Mouse (Mus musculus): Measurements from ENCODE around the gene Pxylp1.

The Pxylp1 gene

DNA sequence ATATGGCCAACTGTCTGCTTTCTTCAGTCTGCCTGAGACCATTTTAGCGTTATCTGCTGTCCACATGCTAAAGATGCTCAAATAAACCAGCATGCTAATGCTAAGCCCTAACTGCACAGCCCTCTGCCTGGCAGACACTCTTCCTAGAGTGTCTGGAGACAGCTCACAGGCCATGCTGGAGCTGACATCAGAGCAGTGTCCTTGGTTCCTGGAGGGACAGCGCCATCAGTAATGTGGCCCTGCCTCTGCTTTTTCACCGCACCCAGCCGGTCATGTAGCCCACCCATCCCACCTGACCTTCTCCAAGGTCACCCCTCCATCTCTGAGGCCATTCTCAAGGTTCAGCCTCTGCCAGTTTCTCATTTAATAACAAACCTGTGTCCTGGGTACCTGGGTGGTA lies 60.0 kb downstream of the Pxylp1 start:
- H3K36me3 ChIP-seq (ENCODE audit: control insufficient read depth, insufficient read depth, low read length, poor library complexity, severe bottlenecking): no peaks in the 10 kb centered on the region
- no peaks in the 10 kb centered on the region for H3K27me3 ChIP-seq (ENCODE audit: control insufficient read depth, insufficient read depth, low read length, poor library complexity, severe bottlenecking)
- no peak for DNase-seq (ENCODE audit: low read depth, low spot score)

DNA sequence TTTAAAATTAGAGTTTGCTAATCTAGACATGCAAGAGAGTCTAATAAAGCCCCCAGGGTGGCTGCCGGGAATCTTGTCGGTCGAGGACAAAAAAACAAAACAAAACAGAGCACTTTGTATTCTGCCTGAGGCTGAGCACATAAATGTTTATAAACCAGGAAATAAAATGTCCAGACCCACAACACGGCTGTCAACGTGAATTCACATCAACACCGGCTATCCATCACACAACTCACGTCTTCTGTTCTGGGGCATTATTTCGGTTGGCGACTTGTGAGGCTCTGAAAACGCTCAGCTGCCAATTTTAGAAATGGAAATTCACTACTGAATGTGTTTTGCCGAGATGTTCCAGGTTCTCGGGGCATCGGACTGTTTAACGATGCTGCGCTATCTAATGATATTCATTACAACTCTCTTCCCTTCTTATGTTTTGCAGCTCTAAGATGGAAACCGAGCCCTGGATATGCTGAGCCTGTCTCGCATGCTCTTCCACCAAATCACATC lies 61.6 kb downstream of the Pxylp1 start:
- Histone ChIP-seq H3K27me3 (ENCODE audit: control insufficient read depth, insufficient read depth, low read length, poor library complexity, severe bottlenecking) (no peaks in the 10 kb centered on the region), H3K36me3 (ENCODE audit: control insufficient read depth, insufficient read depth, low read length, poor library complexity, severe bottlenecking) (no peaks in the 10 kb centered on the region)
- DNase-seq (ENCODE audit: low read depth, low spot score): no peak

DNA sequence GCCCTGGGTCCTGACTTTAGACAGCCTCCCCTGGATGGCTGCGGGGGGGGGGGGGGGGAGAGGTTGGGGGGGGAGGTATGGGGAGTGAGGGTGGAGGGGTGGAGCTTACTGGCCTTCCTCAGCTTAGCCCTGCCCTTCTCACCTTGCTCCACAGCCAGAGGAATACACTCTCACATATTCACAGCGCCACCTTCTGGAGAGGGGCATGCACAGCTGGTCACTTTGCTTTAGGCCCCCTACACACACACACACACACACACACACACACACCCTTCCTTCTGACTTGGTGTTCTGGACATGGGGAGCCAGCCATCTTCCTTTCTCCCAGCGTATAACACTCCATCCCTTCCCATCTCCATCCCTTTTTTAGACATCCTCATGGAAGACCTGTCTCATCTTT lies 62.8 kb downstream of the Pxylp1 start:
- DNase-seq (ENCODE audit: low read depth, low spot score): peak; percentile 10
- H3K36me3 ChIP-seq (ENCODE audit: control insufficient read depth, insufficient read depth, low read length, poor library complexity, severe bottlenecking): no peaks in the 10 kb centered on the region
- H3K27me3 ChIP-seq (ENCODE audit: control insufficient read depth, insufficient read depth, low read length, poor library complexity, severe bottlenecking): no peaks in the 10 kb centered on the region

DNA sequence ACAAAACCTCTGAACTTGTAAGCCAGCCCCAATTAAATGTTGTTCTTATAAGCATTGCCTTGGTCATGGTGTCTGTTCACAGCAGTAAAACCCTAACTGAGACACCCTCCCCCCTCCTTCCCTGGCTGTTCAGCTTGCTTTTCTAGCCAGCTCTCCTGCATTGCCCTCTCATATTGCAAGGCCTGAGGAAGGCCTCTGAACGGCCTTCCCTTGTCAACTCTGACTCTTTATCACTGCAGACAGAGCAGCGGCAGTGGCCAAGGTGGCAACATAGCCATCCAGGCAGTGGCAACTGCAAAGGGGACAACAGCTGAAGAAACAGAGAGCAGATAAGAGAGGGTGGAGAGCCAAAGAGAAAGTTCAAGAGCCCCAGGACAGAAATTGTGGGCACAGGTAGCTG lies 64.4 kb downstream of the Pxylp1 start:
- Histone ChIP-seq H3K36me3 (ENCODE audit: control insufficient read depth, insufficient read depth, low read length, poor library complexity, severe bottlenecking) (no peaks in the 10 kb centered on the region), H3K27me3 (ENCODE audit: control insufficient read depth, insufficient read depth, low read length, poor library complexity, severe bottlenecking) (no peaks in the 10 kb centered on the region)
- DNase-seq (ENCODE audit: low read depth, low spot score): no peak

DNA sequence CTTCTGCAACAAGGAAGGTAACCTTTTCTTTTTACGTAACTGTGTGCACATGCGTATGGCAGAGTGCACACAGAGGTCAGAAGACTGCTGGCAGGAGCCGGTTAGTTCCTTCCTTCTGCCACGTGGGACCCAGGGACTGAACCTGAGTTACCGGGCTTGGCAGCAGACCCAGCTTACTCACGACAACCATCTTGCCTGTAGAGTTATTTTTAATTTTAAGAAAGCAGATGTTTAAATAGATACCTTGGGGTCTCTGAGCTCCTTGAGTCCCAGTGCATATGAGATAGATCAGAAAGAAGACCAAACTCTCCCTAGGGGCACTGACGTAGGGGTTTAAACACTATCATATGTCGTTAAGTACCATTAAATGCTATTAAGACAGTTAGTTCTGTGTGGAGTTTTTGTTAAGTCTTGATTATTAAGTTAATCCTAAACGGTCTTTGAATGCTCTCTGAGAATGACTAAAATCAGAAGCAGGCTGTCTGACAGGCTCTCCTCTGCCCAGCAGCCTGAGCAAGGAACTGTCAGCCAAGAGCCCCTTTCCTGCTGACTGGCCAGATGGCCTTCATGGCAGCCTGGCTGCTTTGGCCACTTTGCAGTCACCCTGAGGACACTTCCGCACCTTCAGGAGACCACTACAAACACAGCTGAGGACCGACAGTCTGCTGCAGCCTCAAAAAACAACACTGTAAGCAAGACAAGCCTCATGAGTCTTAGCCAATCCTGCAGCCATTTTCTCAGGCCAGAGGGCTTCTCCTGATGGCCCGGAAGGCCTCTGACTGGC lies 65.3 kb downstream of the Pxylp1 start:
- Histone ChIP-seq H3K36me3 (ENCODE audit: control insufficient read depth, insufficient read depth, low read length, poor library complexity, severe bottlenecking) (no peaks in the 10 kb centered on the region), H3K27me3 (ENCODE audit: control insufficient read depth, insufficient read depth, low read length, poor library complexity, severe bottlenecking) (no peaks in the 10 kb centered on the region)
- no peak for DNase-seq (ENCODE audit: low read depth, low spot score)

DNA sequence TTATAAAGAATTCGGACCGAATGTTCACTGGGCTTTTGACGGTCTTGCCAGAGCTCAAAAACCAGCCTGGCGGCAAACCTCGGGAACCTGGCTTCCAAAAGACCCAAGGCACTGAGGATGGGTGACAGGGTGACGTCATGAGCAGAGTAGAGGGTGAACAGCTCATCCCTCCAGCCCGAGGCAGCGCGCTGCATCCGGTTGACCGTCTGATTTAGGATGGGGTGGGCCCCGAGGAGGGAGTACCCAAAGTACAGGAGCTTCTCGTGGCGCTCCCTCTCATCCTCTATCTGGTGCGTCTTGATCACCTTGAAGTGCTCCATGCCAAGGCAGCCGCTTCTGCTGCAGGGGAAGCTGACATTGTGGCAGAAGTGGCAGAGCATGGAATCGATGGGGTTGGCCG lies 67.6 kb downstream of the Pxylp1 start:
- no peaks in the 10 kb centered on the region for H3K27me3 ChIP-seq (ENCODE audit: control insufficient read depth, insufficient read depth, low read length, poor library complexity, severe bottlenecking)
- no peak for DNase-seq (ENCODE audit: low read depth, low spot score)
- no peaks in the 10 kb centered on the region for H3K36me3 ChIP-seq (ENCODE audit: control insufficient read depth, insufficient read depth, low read length, poor library complexity, severe bottlenecking)

DNA sequence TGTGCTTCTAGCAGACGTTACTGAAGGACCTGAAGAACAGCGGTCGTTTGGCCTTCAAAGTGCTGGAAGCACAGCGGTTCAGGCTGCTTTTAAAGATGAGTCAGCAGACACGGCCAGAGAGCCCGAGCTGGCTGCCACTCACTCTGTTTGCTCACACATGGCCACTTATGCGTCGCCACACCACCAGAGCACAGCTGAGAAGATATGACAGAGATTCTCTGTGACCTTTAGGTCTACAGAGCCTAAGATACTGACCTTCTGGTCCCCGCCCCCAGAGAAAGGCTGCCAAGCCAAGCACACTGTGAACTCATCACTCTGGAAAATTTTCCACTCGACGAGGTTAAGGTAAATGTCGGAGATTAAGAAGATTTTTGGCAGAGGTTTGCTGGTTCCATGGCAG lies 68.4 kb downstream of the Pxylp1 start:
- H3K36me3 ChIP-seq (ENCODE audit: control insufficient read depth, insufficient read depth, low read length, poor library complexity, severe bottlenecking): no peaks in the 10 kb centered on the region
- H3K27me3 ChIP-seq (ENCODE audit: control insufficient read depth, insufficient read depth, low read length, poor library complexity, severe bottlenecking): no peaks in the 10 kb centered on the region
- no peak for DNase-seq (ENCODE audit: low read depth, low spot score)

DNA sequence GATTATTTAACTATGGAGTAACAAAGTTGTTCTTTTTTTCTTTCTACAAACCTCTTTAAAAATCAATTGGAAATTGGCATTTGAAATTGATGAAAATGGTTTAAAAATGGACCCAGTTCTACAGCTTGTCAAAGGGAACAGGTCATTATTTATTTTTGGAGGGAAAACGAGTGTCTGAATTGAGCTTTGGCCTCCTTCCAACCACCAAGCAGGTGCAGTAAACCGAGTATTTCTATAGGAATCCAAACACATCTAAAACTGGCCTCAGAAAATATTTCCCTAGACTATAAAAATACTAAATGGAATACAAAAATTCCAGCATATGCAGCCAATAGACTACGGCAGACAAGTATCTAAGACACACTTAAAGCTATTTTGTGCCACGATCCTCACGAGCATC lies 68.9 kb downstream of the Pxylp1 start:
- Histone ChIP-seq H3K27me3 (ENCODE audit: control insufficient read depth, insufficient read depth, low read length, poor library complexity, severe bottlenecking) (no peaks in the 10 kb centered on the region), H3K36me3 (ENCODE audit: control insufficient read depth, insufficient read depth, low read length, poor library complexity, severe bottlenecking) (no peaks in the 10 kb centered on the region)
- DNase-seq (ENCODE audit: low read depth, low spot score): no peak

DNA sequence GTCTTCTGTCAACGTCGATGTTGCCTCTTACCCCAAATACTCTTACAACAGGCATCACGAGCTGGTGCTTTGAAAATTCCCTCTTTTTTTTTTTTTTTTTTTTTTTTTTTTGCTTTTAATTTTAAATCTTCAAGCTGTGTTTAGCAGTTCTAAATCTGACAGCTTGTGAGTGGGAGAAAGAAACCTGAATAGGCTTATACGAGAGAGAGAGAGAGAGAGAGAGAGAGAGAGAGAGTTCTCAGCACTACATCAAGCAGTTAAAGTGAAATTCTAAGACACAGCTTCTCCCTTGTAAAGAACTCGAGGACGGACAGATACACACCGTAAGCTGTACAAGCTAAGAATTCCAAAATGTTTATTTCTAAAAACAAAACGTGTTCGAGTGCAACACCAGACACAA lies 69.5 kb downstream of the Pxylp1 start:
- Histone ChIP-seq H3K27me3 (ENCODE audit: control insufficient read depth, insufficient read depth, low read length, poor library complexity, severe bottlenecking) (no peaks in the 10 kb centered on the region), H3K36me3 (ENCODE audit: control insufficient read depth, insufficient read depth, low read length, poor library complexity, severe bottlenecking) (no peaks in the 10 kb centered on the region)
- no peak for DNase-seq (ENCODE audit: low read depth, low spot score)

DNA sequence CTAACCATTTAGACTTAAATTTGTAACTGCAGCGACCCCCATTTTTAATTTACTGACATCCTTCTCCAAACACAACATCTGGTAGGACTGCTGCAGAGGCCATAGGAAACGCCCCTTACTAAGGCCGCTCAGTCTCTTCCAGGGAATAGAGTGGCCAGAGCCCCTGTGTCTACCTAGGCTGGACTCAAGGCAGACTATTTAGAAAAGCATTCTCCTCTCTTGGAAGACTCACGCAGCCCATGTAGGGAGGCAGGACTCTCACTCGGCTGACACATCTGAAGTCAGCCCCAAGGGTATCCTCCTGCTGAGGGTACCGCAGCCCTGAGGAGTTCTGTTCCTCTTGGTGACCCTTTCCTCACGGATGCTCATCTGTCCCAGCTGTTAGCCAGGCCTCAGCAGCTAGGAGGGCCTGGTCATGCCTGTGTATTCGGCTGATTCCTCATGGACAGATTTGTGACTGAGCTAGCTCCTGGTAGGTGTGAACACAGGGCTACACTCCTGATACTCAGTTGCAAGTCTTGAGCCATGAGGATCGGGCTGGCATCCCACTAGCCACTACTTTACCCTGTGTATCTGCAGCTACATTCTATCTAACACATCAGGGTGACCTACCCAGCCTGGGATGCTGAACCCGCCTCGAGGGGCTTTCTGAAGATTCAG lies 73.5 kb downstream of the Pxylp1 start:
- H3K36me3 ChIP-seq (ENCODE audit: control insufficient read depth, insufficient read depth, low read length, poor library complexity, severe bottlenecking): no peaks in the 10 kb centered on the region
- DNase-seq (ENCODE audit: low read depth, low spot score): no peak
- no peaks in the 10 kb centered on the region for H3K27me3 ChIP-seq (ENCODE audit: control insufficient read depth, insufficient read depth, low read length, poor library complexity, severe bottlenecking)

DNA sequence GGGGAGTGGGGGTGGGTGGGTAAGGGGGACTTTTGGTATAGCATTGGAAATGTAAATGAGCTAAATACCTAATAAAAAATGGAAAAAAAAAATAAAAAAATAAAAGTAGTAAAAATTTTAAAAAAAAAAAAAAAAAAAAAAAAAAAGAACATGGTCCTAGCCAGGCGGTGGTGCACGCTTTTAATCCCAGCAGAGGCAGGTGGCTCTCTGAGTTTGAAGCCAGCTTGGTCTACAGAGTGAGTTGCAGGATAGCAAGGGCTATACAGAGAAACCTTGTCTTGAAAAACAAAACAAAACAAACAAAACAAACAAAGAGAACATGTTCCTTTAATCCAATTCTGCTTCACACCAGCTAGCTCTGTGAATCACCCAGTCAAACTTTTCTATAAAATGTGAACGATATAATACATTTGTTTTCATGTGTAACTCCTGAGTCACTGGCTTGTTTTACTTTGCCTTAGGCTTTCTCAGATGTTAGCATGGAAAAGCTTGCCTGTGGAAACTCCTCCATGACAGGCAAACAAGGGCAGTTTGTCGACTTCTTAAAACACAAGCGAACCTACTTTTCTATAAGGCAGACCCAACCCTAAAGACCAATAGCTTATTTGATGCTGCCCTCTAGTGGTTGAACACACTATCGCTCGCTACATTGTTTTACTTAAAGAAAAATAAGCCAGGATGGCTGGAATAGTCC lies 74.2 kb downstream of the Pxylp1 start:
- peak; percentile 83 for DNase-seq (ENCODE audit: low read depth, low spot score)
- no peaks in the 10 kb centered on the region for H3K27me3 ChIP-seq (ENCODE audit: control insufficient read depth, insufficient read depth, low read length, poor library complexity, severe bottlenecking)

DNA sequence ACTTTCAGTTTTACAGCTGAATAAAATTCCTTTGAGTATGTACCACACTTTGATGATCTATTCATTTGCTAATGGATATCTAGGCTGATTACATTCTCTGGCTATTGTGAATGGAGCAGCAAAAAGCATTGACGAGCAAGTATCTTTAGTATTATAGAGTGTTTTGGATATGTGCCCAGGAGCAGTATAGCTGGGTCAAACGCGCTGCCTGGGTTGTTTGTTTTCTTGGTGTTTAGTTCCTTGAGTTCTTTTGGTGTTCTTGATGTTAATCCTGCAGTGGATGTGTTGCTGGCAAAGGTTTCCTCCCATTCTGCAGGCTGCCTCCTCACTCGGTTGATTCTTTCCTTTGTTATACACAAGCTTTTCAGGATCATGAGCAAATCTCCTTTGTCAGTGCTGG lies 80.5 kb downstream of the Pxylp1 start:
- DNase-seq (ENCODE audit: low read depth, low spot score): no peak
- Histone ChIP-seq H3K27me3 (ENCODE audit: control insufficient read depth, insufficient read depth, low read length, poor library complexity, severe bottlenecking) (no peaks in the 10 kb centered on the region), H3K36me3 (ENCODE audit: control insufficient read depth, insufficient read depth, low read length, poor library complexity, severe bottlenecking) (no peaks in the 10 kb centered on the region)

More for the DNA sequence above, 74.2 kb downstream of the Pxylp1 start:
- no peaks in the 10 kb centered on the region for H3K36me3 ChIP-seq (ENCODE audit: control insufficient read depth, insufficient read depth, low read length, poor library complexity, severe bottlenecking)

DNA sequence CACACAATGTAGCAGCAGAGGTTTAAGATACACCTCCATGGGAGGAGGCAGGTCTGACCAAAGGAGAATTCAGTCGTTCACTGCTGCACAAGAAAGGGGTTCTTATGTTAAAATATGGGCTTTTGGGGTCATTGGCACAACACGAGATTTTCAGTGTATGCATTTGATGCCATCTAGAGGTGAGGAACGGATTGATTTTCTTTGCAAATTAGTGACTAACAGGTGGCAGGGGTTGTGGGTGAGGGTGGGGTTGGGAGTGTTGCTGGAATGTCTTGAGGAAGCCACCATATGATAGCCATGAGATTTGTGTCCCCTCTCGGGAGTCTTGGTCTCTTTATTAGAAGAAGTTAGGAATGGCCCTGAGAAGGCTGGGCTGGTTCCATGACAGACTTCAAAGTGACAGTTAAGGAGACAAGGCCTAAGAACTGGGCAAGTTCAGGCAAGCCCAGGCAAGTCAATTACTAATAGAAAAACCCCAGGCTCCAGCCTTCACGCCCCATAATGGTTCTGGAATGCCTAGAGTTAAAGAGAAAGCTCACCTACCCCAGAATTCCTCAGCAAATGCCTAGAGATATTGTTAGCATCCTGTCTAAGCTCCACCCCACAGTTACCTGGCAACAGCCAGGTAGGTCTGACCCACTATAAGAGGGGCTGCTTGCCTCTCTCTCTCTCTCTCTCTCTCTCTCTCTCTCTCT lies 92.2 kb downstream of the Pxylp1 start:
- DNase-seq (ENCODE audit: low read depth, low spot score): peak; percentile 71

DNA sequence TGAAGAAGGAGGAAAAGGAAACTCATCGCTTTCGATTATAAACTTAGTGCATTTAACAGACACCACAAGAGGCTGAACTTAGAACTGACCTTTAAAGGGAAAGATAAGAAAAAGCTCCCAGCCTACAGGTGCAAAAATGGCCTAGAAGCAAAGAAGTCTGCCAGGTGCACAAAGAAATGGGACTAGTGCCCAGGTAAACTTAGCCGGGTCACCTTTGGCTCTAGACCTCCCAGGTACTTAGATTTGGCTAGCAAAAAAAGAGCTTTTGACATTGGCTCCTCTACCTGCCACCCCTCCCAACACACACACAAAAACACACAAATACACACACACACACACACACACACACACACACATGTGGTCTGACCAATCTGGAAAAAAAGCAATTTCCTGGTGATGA lies 95.2 kb downstream of the Pxylp1 start:
- no peaks in the 10 kb centered on the region for H3K27me3 ChIP-seq (ENCODE audit: control insufficient read depth, insufficient read depth, low read length, poor library complexity, severe bottlenecking)
- no peaks in the 10 kb centered on the region for H3K36me3 ChIP-seq (ENCODE audit: control insufficient read depth, insufficient read depth, low read length, poor library complexity, severe bottlenecking)
- DNase-seq (ENCODE audit: low read depth, low spot score): no peak

More for the DNA sequence above, 92.2 kb downstream of the Pxylp1 start:
- no peaks in the 10 kb centered on the region for H3K27me3 ChIP-seq (ENCODE audit: control insufficient read depth, insufficient read depth, low read length, poor library complexity, severe bottlenecking)
- no peaks in the 10 kb centered on the region for H3K36me3 ChIP-seq (ENCODE audit: control insufficient read depth, insufficient read depth, low read length, poor library complexity, severe bottlenecking)
